Mouse (Mus musculus) c-Kit-positive CD71-positive TER-119-negative erythroid progenitor cells, embryonic 14.5 days (primary cell): ENCODE measurements at regions not wholly inside any gene's neighbourhood (a gene's known extent, or its start where the extent isn't known, plus 50 kb on each side); places are given as distances from the start of the nearest gene placed in this dataset.
"Not testable (repeated sequence)": the region's sequence is repeated elsewhere in the genome, so short reads cannot be mapped to it uniquely, and the experiment has no call there.

Experiments used
- DNase-seq: peaks from one replicate; pipeline ENCODE4 v3.0.0-alpha.2; 2013; ENCODE audit warnings: low read depth

DNA sequence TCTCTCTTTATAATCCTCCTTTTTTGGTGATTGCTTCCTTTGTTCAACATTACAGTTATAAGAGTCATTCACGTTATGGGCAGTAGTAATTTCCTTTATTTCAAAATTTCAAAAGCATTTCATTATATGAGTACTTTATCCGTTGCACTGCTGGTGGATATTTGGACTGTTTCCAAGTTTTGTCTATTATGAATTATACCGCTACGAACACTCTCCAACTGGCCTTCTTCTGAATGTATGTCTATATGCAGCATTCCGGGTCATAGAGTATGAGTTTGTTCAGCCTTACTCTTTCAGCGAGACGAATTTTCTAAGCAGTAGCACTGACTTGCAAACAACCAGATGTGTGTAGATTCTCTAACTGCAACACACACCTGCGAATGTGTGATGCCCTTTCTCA, 57.8 kb downstream of the Dusp6 start:
- DNase-seq = no peak

DNA sequence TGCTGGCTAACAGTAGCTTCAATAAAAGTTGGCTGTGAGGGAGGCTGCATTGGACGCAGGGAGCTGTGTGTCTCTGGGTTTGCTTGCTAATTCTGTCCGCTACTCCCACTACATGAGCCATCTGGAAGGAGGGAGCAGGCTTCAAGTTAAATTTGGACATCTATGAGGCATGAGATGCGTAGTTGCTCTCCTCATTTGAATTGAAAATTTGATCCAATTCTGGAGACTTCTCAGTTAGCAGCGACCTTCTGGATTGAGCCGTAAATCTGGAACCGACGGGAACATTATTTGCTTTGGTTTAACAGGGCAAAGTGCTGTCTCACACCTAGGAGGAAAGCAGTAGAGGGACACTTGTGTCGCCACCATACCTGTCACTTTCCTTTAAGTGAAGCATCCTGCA, 60.3 kb downstream of the Dusp6 start:
- no peak for DNase-seq

DNA sequence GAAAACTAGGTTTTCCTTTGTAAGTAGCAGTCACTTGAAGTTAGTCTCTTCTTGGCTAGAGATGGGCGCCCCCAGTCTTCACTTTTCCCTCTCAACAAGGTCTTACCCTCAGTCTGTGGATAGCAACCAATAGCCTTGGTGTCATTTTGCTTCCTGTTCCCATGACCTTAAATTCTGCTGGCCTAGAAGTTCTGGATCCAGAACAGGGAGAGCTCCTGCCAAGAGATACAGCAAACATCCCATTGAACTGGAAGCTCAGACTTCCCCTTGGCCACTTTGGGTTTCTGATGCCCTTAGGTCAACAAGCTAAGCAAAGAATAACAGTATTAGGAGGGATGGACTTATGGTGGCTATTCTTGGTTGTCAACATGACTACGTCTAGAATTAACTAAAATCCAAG, 64.5 kb downstream of the Dusp6 start:
- no peak for DNase-seq

DNA sequence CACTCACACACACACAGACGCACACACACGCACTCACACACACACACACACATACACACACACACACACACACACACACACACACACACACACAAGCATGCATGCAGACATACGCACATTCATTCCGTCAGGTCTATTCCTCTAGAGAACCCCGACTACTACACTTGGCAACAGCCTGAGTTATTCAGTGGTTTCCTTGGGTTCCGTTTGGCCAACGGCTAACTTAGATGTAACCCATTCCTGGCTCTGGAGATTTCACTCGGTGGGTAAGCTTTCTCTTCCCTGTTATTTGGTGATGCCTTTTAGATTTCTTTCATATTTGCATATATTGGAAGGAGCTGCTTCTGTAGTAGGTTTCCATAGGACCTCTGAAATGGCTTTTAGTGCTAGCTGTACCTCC, 65.5 kb downstream of the Dusp6 start:
- no peak for DNase-seq

DNA sequence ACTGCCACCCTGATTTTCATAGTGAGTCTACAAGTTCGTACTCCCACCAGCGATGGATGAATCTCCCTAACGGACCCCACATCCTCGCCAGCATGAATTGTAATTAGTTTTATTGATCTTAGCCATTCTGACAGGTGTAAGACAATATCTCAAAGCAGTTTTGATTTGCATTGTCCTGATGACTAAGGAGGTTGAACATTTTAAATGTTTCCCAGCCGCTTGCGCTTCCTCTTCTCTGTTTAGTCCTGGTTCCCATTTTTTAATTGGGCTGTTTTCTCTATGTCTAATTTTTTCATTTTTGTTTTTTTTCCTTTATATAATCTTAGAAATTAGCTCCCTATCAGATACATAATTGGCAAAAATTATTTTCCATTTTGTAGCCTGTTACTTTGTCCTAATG, 66.4 kb downstream of the Dusp6 start:
- DNase-seq = no peak

DNA sequence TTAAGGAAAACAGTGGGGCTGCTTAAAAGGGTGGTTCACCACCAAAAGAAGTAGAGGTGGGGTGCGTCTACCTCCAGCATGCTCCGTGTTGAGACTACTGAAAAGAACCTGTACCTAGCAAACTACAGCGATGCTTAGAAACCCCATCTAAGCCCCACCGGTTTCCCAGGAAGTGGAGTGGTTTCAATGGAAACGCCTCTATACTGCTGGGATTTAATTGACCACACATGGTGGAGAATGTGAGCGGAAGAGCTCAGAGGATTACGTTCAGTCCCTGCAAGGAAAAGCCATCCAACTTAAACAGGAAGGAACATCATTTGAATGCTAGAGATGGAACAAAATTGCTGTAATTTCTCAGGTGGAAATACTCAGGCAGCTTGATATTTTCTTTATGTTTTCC, 67.5 kb downstream of the Dusp6 start:
- no peak for DNase-seq

DNA sequence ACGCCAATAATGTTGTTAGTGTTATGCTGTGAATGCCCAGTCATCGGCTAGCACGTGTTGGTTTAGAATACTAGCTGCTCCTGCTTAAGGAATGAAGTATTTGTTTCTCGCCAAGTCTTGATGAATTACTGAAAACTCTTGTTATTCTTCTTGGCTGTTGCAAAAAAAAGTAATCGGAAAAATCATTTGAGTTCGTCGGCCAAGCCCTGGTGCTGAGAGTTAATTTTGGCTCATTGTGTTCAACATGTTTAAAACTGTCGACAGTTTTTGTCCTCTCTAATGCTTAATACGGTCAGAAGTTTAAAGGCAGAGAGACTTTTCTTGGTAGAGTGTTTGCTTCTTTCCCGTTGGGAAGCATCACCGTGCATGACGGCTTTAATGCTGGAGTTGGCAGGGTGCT, 68.8 kb downstream of the Dusp6 start:
- DNase-seq = no peak

DNA sequence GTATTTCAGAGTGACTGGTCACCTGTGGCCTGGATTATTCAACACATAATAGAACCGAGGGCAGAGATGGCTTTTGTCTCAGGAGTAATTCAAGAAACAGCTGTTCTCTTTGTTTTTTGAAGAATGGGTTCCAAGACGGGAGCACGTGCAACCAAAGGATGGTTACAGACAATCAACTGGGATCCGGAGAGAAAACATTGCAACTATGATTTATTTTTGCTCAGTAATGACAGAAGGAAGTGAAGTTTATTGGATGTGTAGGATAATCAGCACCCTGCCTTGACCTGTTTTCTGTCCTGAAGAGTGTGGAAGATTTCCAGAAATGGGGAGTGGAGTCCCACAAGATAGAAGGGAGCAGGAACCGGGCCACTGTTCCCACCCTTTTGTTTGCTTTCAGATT, 70.8 kb downstream of the Dusp6 start:
- DNase-seq = no peak

DNA sequence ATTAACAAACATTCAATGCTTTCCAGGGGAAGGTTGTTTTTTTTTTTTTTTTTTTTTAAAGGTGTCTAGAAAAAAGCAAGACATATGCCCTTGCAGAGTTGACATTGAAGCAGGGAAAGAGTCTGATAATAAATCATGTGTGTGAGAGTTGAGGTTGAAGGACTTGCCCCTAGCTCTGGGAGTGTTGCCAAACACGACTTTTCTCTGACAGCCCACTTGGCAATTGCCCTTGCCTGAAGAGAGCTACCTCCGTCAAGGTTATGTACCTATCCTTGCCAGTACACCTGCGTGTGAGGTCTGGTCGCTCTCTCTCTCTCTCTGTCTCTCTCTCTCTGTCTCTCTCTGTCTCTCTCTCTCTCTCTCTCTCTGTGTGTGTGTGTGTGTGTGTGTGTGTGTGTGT, 73.1 kb downstream of the Dusp6 start:
- DNase-seq = no peak

DNA sequence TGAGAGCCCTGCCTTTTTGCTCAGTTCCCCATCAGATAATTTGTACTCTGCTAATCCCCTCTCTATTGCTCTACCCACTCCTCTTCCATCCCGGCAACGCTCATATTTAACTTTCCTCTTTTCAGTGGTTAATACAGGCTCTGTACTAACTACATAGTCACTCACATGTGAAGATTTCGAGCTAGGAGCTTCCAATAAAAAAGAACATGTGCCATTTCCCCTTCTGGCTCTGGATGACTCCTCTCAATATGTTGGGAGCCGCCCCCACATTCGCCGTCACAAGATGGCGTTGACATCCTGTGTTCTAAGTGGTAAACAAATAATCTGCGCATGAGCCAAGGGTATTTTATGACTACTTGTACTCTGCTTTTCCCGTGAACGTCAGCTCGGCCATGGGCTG, 75.8 kb downstream of the Dusp6 start:
- DNase-seq = not testable (repeated sequence)

DNA sequence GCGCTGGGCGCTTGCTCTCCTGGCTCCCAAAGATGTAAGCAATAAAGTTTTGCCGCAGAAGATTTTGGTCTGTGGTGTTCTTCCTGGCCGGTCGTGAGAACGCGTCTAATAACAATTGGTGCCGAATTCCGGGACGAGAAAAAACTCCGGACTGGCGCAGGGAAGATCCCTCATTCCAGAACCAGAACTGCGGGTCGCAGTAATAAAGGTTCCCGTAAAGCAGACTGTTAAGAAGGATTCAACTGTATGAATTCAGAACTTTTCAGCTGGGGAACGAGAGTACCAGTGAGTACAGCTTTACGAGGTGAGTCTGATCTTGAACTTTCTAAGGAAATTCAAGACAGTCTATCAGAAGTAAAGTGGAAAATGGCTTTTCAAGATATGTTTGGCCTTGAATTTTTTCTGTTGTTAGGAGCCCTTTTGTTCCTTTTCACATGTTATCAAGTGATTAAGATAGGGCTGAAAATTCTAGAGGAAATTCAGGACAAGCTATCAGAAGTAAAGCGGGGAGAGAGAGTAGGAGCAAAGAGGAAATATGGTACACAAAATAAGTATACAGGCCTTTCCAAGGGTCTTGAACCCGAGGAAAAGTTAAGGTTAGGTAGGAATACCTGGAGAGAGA, 76.4 kb downstream of the Dusp6 start:
- DNase-seq = not testable (repeated sequence)

DNA sequence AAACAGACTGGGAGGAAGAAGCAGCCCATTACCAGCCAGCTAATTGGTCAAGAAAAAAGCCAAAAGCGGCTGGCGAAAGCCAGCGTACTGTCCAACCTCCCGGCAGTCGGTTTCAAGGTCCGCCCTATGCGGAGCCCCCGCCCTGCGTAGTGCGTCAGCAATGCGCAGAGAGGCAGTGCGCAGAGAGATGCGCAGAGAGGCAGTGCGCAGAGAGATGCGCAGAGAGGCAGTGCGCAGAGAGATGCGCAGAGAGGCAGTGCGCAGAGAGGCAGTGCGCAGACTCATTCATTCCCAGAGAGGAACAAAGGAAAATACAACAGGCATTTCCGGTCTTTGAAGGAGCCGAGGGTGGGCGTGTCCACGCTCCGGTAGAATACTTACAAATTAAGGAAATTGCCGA, 77.0 kb downstream of the Dusp6 start:
- DNase-seq = not testable (repeated sequence)

DNA sequence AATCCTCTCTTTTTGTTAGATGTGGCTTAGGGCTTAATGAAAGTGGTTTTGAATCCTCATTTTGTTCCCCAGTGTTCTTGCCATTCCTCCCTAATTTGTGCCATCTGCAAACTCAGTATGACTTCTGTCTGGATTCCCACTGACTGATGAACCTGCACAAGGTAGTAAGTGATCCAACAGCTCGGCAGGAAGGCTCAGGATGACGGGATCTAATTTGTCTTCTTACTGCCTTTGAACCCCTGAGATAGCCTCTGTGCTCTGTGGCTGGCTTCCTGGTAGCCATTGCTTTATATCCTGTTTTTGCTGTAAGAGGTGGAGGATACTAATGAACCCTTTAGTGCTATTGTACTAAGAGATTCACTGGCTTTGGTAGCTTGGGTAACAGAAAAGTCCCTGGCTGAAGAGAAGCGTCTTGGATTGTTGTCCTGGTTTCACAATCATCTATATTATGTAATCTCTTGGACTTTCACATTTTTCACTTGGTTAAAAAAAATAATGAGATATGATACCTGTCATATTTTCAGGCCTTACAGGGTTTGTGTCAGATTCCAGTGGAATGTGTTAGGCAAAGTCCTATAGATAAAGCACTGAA, 86.2 kb downstream of the Dusp6 start:
- no peak for DNase-seq

DNA sequence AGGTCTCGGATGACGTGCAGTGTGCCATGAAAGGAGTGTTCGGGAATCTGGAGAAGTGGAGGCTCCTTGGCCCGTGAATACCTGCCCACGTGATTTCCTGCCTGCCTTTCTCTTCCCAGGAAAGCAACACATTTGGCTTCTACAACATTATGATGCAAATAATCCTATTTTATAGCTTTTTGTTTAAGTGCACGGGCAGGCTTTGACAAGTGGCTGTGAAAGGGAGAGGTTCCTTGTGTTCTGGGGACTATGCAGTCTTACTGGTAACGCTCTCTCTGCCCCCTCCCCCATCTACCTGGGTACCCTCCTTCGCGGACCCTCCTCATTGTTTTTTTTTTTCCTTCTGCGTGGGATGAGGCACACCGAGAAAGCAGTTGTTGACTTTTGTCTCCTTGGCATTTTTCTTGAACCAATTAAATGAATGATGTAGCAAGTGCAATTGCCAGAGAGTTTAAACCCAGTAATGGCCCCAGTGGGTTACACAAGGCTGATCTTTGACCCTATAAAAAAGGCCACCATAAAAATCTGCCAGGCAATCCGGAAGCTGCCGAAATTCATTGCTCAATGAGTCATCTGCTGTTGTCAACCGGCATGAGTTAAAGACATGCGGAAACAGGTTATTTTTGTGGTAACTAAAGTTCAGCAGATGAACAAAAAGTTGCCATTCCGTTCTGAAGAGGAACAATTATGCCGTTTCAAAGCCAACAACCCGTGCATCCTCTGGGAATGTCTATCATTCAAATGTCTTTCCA, 90.7 kb downstream of the Dusp6 start:
- no peak for DNase-seq

DNA sequence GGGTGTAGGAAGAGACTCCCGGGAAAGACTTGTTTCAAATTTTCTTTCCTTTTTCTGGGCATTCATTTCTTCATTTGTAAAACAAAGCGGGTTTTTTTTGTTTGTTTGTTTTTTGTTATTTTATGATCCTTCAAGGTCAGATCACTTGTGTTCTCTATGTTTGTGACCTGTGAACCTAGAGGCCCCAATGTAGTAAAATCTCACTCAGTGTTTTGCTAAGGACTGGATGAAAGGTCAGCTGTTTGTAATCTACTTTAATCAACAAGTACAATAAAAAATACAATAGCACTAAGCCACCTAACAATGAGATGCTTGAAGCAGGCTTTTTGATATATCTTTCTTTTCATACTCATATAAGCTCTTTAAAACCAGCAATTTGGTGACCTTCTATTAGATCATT, 91.3 kb downstream of the Dusp6 start:
- no peak for DNase-seq

DNA sequence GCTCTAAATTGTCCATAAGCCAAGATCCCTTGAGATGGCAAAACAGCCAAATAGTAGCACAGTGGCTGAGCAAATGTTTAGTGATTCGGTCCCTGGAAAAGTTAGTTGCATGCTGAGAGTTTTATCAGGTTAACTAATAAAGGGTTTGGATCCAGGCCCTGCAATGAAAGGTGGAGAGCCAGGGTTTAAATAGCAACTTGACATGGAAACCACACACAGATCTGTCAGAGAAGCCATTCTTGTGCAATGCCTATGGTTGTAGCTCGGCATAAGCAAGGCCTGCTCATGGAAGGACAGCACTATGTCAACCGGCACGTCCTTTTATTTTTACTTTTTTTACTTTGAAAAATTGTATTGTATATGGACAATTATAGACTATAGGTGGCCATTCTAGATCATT, 92.3 kb downstream of the Dusp6 start:
- DNase-seq = no peak

DNA sequence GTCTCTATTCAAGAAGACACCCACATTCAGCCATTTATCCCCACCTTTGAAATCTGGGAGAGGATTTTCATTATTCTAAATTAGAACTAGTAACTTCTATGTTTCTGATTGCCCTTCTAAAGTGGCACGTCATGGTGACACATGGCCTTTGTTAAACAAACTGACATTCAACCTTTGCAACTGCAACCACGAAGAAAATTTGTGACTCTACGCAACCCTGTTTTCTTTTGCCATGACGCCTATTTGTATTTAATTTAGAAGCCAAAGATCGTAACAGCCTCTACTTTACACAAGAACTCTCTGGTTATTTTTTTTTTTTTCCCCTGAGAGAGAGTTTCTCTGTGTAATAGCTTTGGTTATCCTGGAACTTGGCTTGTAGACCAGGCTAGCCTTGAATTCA, 93.2 kb downstream of the Dusp6 start:
- no peak for DNase-seq

DNA sequence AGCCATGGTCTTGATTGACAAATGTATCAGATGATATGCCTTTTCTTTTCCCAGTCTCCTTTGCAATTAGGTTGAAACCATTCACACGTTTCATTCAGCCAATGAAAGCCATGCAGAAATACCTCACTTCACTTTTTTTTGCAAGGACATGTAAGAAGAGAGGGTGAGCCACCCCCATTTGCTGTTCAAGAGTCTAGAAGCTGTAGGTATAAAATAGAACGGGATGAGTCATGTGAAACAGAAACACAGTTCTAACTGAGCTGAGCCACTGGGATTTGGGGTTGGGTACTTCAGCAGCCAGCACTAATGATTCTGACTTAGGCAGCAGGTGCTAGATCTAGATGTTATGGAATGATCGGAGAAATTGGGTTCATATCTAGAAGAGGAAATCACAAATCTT, 93.9 kb downstream of the Dusp6 start:
- no peak for DNase-seq

DNA sequence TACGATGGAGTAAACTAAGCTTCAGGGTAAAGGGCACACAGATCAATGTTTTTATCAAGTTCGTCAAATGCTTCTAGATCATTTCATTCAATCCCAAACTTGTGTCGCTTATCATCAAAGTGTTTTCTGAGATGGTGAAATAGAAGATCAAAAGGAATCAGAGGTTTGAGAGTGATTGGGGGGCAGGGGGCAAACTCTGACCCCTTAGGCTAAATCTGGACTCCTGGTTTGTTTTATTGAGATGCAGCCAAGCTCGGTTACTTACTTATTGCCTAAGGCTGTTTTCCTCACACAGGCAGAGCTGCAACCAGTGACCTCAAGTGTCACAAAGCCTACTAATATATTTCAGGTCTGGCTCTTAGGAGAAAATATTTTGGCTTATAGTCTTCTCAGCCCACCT, 94.3 kb downstream of the Dusp6 start:
- no peak for DNase-seq

DNA sequence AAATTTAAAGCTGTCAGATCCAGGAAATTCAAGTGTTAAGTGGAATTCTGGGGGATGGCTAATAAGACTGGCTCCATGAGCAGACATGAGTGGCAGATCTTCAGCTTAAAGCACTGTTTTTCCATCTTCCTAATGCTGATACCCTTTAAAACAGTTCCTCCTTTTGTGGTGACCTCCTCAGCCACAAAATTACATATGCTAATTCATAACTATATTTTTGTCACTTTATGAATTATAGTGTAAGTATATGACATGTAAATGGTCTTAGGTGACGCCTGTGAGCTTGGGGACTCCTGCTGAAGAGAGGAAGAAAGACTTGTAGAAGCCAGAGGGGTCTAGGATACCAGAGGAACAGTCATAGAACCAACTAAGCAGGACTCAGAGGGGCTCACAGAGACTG, 95.2 kb downstream of the Dusp6 start:
- DNase-seq = no peak

DNA sequence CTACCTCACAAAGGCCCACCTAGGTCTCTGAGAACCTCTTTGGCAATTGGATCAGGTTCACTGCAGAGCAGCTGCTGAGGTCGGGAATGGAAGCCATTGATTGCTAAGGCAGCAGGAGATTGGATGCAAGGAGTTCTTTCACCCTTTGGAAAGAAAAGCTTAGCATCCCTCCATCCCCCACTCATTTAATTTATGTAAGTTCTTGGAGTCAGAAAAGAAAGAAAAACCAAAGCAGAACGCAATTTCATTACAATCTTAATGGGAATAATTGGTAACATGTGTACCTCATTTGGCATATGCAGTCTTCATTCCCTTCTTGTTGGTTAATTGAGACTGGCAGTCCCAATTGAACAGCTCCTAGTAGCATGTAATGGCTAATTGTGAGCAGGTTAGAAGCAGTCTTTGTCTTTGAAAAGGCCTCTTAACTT, 96.4 kb downstream of the Dusp6 start:
- DNase-seq = no peak

DNA sequence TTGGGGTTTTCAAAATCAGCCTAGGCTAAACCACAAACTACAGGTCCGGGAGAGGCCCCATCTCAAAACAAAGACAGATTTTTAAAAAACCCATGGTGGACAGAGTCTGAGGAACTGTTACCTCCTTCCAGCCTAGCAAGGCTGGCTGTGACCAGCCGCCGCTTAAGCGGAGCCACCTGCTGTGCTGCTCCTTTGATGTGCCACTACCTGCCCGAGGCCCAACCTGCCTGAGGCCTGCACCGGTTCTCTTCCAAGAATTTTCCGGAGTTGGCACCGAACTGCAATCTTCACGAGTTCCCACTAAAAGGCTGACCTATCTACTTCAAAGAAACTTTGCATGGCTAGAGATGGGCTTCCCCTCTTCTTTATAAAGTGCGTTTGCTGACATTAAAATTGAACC, 97.6 kb downstream of the Dusp6 start:
- DNase-seq = not testable (repeated sequence)

DNA sequence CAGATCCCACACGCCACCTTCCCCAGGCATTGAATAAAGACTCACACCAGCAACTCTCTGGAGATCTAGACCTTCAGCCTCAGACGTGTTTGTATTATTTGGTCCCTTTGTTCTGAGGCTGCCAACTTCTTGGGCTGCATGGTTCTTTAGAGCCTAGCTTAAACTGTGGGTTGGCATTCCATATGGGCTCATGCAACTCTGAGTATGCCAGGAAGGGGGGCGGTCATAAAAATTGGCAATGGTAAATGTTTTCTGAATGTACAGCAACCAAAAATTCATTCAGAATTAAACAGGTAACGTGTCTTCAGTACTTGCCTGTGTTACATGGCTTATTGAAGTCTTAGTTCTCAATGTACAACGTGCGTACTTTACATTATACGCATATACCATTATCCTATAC, 103.1 kb downstream of the Dusp6 start:
- no peak for DNase-seq

DNA sequence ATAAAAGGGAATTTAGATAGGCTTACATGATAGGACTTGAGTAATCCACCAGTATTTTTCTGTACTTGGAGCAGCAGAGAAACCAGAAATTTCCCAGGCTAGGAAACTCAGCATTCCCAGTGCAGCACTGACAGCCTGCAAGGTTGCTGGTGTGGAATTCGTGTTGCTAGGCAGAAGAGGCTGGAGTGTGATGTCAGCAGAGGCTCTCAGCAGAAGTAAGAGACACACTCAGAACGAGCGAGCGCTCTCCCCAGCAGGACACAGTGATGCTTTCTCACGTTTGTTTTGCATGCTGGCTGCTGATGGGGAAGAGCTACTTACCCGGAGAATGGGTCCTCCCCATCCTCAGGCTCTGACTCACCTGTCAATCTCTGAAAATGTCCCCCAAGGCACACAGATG, 104.7 kb downstream of the Dusp6 start:
- no peak for DNase-seq
